In genomic region chr11:57645018-57645559, GRCm38 (mm10) we compare ENCODE assay signal across 8 mouse cellular contexts. TPM values are rescaled to one million over a fixed set of nuclear protein-coding genes. Genes with fewer than 3 reads are reported as not detected.
DNase-seq lines count a peak whose midpoint lies in the region; ATAC-seq lines count a peak whose summit lies in the region.

Gene Galnt10, plus strand, starts transcription at chr11:57645442.

- peak within 1 kb of the TSS; percentile 99 for H3K4me2 ChIP-seq in hindbrain, embryonic 15.5 days

- peak; percentile 91 for ATAC-seq in hindbrain, embryonic 15.5 days (ENCODE audit: low FRiP score, low read depth)

- peaks cover 34% of the 10 kb centered on the region for H3K4me1 ChIP-seq in hindbrain, embryonic 15.5 days (replicated peaks)

- no peaks in the 10 kb centered on the region for H3K9me3 ChIP-seq in hindbrain, embryonic 15.5 days

- peak within 1 kb of the TSS; percentile 82 for H3K4me3 ChIP-seq in hindbrain, embryonic 15.5 days

- peak; percentile 83 for DNase-seq in WW6 (ENCODE audit: low read depth, low spot score)
- DNase-seq in cerebellum, postnatal 4 days (ENCODE audit: low spot score in 2 of 2), result peak; percentile 72 to 87
- peak; percentile 90 for DNase-seq in gastrocnemius, adult 18-20 months (ENCODE audit: low spot score)
- DNase-seq in layer of hippocampus, postnatal 36 days, result peak; percentile 83 to 87
- peak; percentile 92 for DNase-seq in lung, postnatal 36 days
- peak; percentile 88 for DNase-seq in retina, embryonic 14.5 days (ENCODE audit: low spot score)
- peak; percentile 83 for DNase-seq in thymus, postnatal 36 days

- no peaks in the 10 kb centered on the region for H3K36me3 ChIP-seq in hindbrain, embryonic 15.5 days

- peak within 1 kb of the TSS; percentile 87 for H3K27ac ChIP-seq in hindbrain, embryonic 15.5 days (replicated peaks)

- H3K9ac ChIP-seq in hindbrain, embryonic 15.5 days, result peak within 1 kb of the TSS; percentile 85

- WGBS in hindbrain, embryonic 15.5 days, result under 1% methylated on average over 44 of the region's 60 CpGs

- no peaks in the 10 kb centered on the region for H3K27me3 ChIP-seq in hindbrain, embryonic 15.5 days

RNA-seq across cellular contexts. Expression of gene Galnt10, which starts in this region (rescaled TPM):
- 1 to 10 TPM; 4.0 to 4.2 TPM for total RNA-seq in gastrocnemius, adult 18-20 months (2021)
- polyA plus RNA-seq in hindbrain, embryonic 15.5 days (2015; fragmentation: Nextera tagmentation; extraction: Ambion mirVana), result 14.6 and 15.4 TPM in 2 replicates
- 1 to 10 TPM; 6.9 to 7.3 TPM for total RNA-seq in layer of hippocampus, postnatal 36 days (2021)

Comparison
In these comparisons a context has a peak if more than half of its experiments do, and no peak if none do; other contexts are left out.
1. Peak in every context shown above with its lines: DNase-seq, ATAC-seq, H3K4me3 ChIP-seq and H3K27ac ChIP-seq.